Mouse (Mus musculus) ES-E14 (cell line): ENCODE data around the gene Fhod1.

Experiments
- CHD2 ChIP-seq: IDR thresholded peaks from 2 replicates; pipeline ENCODE4 v1.6.1; 2014; ENCODE audit warnings: mild to moderate bottlenecking, low read depth, low read length, inconsistent platforms
- HCFC1 ChIP-seq: IDR thresholded peaks from 2 replicates; pipeline ENCODE4 v1.6.1; 2012; ENCODE audit warnings: low read length, inconsistent platforms, borderline replicate concordance; ENCODE audit not compliant: insufficient read depth
- MAFK ChIP-seq: IDR thresholded peaks from 2 replicates; pipeline ENCODE4 v1.6.1; 2014; ENCODE audit warnings: mild to moderate bottlenecking, low read depth, low read length, inconsistent platforms; ENCODE audit not compliant: insufficient read depth
- ZNF384 ChIP-seq: IDR thresholded peaks from 2 replicates; pipeline ENCODE4 v1.6.1; 2012; ENCODE audit warnings: low read depth, low read length, inconsistent platforms

DNA sequence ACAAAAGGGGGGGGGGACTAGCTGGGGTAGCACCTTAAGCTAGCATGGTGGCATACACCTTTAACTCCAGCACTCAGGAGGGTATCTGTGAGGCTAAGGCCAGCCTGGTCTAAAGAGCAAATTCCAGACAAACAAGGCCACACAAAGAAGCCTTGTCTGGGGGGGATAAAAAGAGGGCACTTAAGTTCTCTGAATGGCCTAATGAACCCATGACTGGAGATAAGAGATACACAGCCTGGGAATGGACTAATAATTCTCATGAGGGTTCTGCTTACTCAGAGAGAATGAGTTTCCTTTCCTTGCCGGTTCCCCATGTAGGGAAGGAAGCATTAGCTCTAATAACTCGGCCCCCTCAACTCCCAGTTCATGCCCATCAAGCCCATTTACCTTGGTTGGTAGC is 15.2 kb downstream of the Fhod1 start:
- TF ChIP-seq HCFC1 (no peak), ZNF384 (no peak), CHD2 (no peak), MAFK (no peak)
